Mouse (Mus musculus) ES-Bruce4 (cell line): ENCODE measurements around the gene Nufip1. TPM values are rescaled to one million over a fixed set of nuclear protein-coding genes. Genes with fewer than 3 reads are reported as not detected.

Experiments
- H3K27ac ChIP-seq: 2 replicates; pipeline ENCODE4 v1.5.1; 2012; ENCODE audit warnings: low read length, inconsistent platforms; ENCODE audit not compliant: insufficient read depth
- H3K27me3 ChIP-seq: 2 replicates; pipeline ENCODE4 v1.6.1; 2012; ENCODE audit warnings: mild to moderate bottlenecking, low read length, inconsistent platforms; ENCODE audit not compliant: control insufficient read depth, poor library complexity, insufficient read depth, severe bottlenecking
- H3K36me3 ChIP-seq: 2 replicates; pipeline ENCODE4 v1.6.1; 2012; ENCODE audit warnings: inconsistent platforms, mild to moderate bottlenecking, low read length, moderate library complexity; ENCODE audit not compliant: control insufficient read depth, poor library complexity, insufficient read depth, severe bottlenecking
- H3K4me1 ChIP-seq: one replicate; pipeline ENCODE4 v1.8.1; 2011; ENCODE audit warnings: low read length; ENCODE audit not compliant: control insufficient read depth, insufficient read depth
- H3K4me3 ChIP-seq: 2 replicates; pipeline ENCODE4 v1.5.1; 2011; ENCODE audit warnings: low read depth, mild to moderate bottlenecking, low read length
- H3K9ac ChIP-seq: 2 replicates; pipeline ENCODE4 v1.6.1; 2012; ENCODE audit warnings: low read depth, mild to moderate bottlenecking, inconsistent platforms; ENCODE audit not compliant: poor library complexity, severe bottlenecking
- H3K9me3 ChIP-seq: replicated peaks from 2 replicates; pipeline ENCODE4 v1.6.1; 2012; ENCODE audit warnings: mild to moderate bottlenecking, low read length, inconsistent platforms; ENCODE audit not compliant: control insufficient read depth, poor library complexity, insufficient read depth, severe bottlenecking
- CTCF ChIP-seq: IDR thresholded peaks from one replicate; pipeline ENCODE4 v1.8.1; 2011; ENCODE audit warnings: low read depth, low read length
- EP300 ChIP-seq: IDR thresholded peaks from 2 replicates; pipeline ENCODE4 v1.6.1; 2011; ENCODE audit warnings: low read depth, low read length; ENCODE audit not compliant: insufficient read depth
- POLR2A ChIP-seq: IDR thresholded peaks from one replicate; pipeline ENCODE4 v1.8.1; 2011; ENCODE audit warnings: low read length; ENCODE audit not compliant: insufficient read depth
- polyA plus RNA-seq: library from polyadenylated mRNA; stranded (reverse); fragments of >200 nt; gene quantifications from 2 replicates; pipeline ENCODE4 v1.2.4, GENCODE M21; 2011; ENCODE audit warnings: low read depth; ENCODE audit not compliant: missing spikeins, insufficient read depth, insufficient read length

Gene Nufip1
- polyA plus RNA-seq, 1 experiment = 30.5 TPM

DNA sequence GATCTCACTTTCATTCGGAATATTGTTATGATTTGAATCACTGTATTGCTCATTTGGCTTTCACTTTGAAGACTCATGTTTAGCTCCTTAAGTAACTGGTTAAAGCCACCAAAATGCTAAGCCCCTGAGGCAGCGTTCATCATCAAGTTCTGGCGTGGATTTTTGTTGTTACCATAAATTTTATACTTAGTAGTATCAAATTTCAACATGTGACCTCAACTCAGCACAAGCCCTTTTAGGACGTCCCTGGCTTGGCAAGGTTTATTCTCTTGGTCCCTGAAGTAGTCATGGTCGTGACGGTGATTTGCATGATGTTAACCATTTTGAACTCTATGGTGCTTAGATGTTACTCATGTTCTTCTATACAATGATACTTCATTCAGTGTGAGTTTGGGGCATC is 36.4 kb downstream of the Nufip1 start:
- Histone ChIP-seq H3K9ac (no peak overlapping the region), H3K9me3 (no peaks in the 10 kb centered on the region), H3K36me3 (no peaks in the 10 kb centered on the region), H3K27ac (no peak overlapping the region), H3K4me3 (no peak overlapping the region), H3K27me3 (no peaks in the 10 kb centered on the region), H3K4me1 (peaks cover 4% of the 10 kb centered on the region)
- TF ChIP-seq POLR2A (no peak), EP300 (no peak), CTCF (no peak)

DNA sequence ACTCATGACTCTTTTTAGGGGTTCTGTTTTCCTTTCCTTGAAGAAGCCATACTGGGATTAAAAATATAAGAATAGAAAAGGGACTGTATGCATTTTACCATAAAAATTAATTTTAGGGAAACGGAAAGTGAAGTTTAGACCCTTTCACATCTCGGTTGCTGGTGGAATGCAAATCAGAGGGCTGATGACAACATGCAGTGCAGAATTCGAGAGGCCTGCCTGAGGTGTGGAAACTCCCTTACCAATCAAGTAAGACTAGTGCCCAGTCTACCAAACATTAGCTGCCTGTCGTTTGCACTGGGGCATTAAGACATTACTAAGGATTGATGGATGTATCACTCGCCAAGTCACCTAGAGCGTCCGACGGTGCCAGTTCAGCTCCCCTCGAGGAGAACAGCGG is 37.6 kb downstream of the Nufip1 start:
- Histone ChIP-seq H3K27me3 (no peaks in the 10 kb centered on the region), H3K36me3 (no peaks in the 10 kb centered on the region), H3K4me1 (peaks cover 4% of the 10 kb centered on the region), H3K27ac (no peak overlapping the region), H3K9me3 (no peaks in the 10 kb centered on the region), H3K4me3 (no peak overlapping the region), H3K9ac (no peak overlapping the region)
- no peak for TF ChIP-seq EP300
- no peak for TF ChIP-seq CTCF
- no peak for TF ChIP-seq POLR2A

DNA sequence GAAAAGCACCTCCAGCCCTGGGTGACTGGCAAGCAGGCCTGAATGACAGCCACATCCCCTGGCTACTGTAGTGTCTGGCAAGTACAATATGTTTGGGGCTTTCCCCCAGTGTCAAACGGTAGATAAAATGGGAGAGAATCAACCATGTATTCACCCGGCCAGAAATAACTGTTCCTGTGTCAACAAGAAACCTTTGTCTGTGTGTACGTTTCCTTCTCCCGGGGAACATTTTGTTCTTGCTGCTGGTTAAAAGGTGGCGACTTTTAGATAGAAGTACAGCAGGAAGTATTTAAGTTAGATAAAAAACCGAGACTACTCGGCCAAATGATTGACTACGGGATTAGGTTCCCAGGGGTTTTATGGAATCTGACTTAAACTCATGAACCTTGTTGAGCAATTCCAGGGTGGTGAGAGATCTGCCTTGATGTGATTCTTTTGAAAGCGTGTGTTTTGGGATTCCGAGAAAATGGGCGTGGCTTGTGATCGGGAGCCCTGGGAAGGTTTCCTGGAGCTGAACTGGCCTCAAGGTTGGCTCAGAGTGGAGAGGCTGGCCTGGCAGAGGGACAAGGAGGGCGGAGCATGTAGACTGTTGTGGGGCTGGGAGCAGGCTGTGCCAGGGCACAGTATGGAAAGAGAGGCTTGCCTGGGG is 39.0 kb downstream of the Nufip1 start:
- Histone ChIP-seq H3K4me1 (peaks cover 2% of the 10 kb centered on the region), H3K4me3 (no peak overlapping the region; the same call in 1 of the 2 replicates), H3K9me3 (no peaks in the 10 kb centered on the region), H3K27ac (peak overlapping the region; percentile 64), H3K9ac (peak overlapping the region; percentile 86; the same call in 1 of the 2 replicates), H3K27me3 (no peaks in the 10 kb centered on the region), H3K36me3 (no peaks in the 10 kb centered on the region)
- no peak for TF ChIP-seq POLR2A
- TF ChIP-seq EP300 = no peak
- no peak for TF ChIP-seq CTCF

DNA sequence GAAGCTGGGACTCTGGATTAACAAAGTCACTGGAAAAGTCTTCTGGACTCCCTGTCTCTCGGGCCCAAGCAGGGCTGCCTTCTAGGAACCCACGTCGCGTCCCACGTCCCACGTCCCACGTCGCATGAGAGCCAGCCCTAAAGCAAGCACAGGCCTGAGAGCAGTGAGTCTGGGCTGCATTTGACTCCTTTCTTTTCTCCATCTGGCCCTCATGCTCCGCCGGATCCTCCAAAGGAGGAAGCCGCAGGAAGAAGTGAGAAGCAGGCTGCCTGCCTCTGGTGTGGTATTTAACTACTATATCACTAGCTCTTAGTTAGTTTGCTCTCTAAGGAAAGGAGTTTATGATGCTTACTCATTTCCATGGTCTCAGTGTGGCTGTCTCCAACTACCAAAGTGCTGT is 39.8 kb downstream of the Nufip1 start:
- peak overlapping the region; percentile 64 for H3K27ac ChIP-seq
- TF ChIP-seq CTCF (no peak), EP300 (no peak), POLR2A (no peak)
- H3K27me3 ChIP-seq = no peaks in the 10 kb centered on the region
- peak overlapping the region; percentile 86 for H3K9ac ChIP-seq
- H3K9me3 ChIP-seq = no peaks in the 10 kb centered on the region
- H3K36me3 ChIP-seq = no peaks in the 10 kb centered on the region
- peaks cover 2% of the 10 kb centered on the region for H3K4me1 ChIP-seq
- H3K4me3 ChIP-seq = peak overlapping the region; percentile 35

DNA sequence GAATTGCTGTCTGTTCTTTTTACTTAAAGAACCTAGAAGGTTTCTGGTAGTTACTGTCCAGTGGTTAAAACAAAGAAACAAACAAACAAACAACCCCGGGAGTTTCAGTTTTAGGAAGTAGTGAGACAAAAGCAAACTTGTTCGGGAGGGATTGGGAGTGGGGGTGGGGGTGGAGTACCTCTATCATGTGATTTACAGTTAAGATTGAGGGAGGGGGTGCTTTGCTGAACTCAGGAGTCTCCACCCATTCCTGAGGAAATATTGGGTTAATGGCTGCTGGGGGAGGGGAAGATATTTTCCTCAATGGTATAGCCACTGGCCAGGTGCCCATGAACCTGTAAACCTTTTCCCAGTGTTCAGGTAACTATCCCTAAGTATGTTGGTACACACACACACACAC is 40.3 kb downstream of the Nufip1 start:
- Histone ChIP-seq H3K36me3 (no peaks in the 10 kb centered on the region), H3K4me1 (no peaks in the 10 kb centered on the region), H3K9ac (peak overlapping the region; percentile 86), H3K9me3 (no peaks in the 10 kb centered on the region), H3K27me3 (no peaks in the 10 kb centered on the region), H3K4me3 (peak overlapping the region; percentile 54), H3K27ac (peak overlapping the region; percentile 77)
- TF ChIP-seq CTCF (no peak), POLR2A (no peak), EP300 (no peak)

DNA sequence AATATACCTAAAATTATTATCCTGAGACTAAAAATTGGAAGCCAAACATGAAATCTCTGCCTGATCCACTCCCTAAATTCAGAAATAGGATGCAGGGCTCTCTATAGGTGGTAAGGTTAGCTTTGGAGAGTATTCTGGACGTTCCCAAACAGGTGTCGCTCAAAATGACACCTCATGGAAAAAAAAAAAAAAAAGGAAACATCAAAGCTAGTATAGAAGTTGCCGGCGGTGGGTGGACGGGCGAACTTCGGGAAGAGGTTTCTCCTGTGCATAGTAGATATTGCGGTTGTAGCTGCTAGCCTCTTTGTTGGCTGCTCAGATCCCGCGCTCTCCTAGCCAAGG is 41.1 kb downstream of the Nufip1 start:
- peak overlapping the region; percentile 93 for H3K4me3 ChIP-seq
- no peaks in the 10 kb centered on the region for H3K9me3 ChIP-seq
- peak overlapping the region; percentile 92 for H3K27ac ChIP-seq
- no peaks in the 10 kb centered on the region for H3K4me1 ChIP-seq
- H3K27me3 ChIP-seq = no peaks in the 10 kb centered on the region
- no peaks in the 10 kb centered on the region for H3K36me3 ChIP-seq
- peak overlapping the region; percentile 86 for H3K9ac ChIP-seq
- TF ChIP-seq CTCF = no peak
- no peak for TF ChIP-seq EP300
- TF ChIP-seq POLR2A = no peak
